Mouse (Mus musculus) erythroblast, embryonic 14.5 days (primary cell): ENCODE measurements around the gene Coro6.

Source experiments
- GATA1 ChIP-seq: IDR thresholded peaks from 2 replicates; pipeline ENCODE4 v1.6.1; 2012; ENCODE audit warnings: low read length, inconsistent platforms, mixed read lengths
- TAL1 ChIP-seq: IDR thresholded peaks from 3 replicates; pipeline ENCODE4 v1.6.1; 2012; ENCODE audit warnings: low read length, inconsistent platforms, mixed read lengths

- no peak for TF ChIP-seq GATA1
- no peak for TF ChIP-seq TAL1
Measured at GRCm38 (mm10) chr11:77494344-77494676, 32.1 kb downstream of the Coro6 start.
